Mouse (Mus musculus) Muller cell, postnatal 12 days (primary cell): ENCODE measurements around the gene Ttc28.

ENCODE experiments used
- DNase-seq: peaks from one replicate; pipeline ENCODE4 v3.0.0-alpha.2; 2015; ENCODE audit errors: inconsistent ontology term

The Ttc28 gene

GRCm38 (mm10) chr5:110960067-110960466, 80.5 kb downstream of the Ttc28 start:
- DNase-seq = no peak

- no peak for DNase-seq
Measured at GRCm38 (mm10) chr5:110960890-110961289, 81.3 kb downstream of the Ttc28 start.

- DNase-seq = no peak
Measured at GRCm38 (mm10) chr5:110967483-110968055, 88.0 kb downstream of the Ttc28 start.

- DNase-seq = no peak
Measured at GRCm38 (mm10) chr5:110968566-110968965, 89.0 kb downstream of the Ttc28 start.

- no peak for DNase-seq
Measured at GRCm38 (mm10) chr5:110970162-110970780, 90.7 kb downstream of the Ttc28 start.

- DNase-seq = no peak
Measured at GRCm38 (mm10) chr5:110976721-110977120, 97.1 kb downstream of the Ttc28 start.

GRCm38 (mm10) chr5:110977796-110978195, 98.2 kb downstream of the Ttc28 start:
- DNase-seq = no peak

- peak; percentile 78 for DNase-seq
Measured at GRCm38 (mm10) chr5:110978461-110978860, 98.9 kb downstream of the Ttc28 start.

- peak; percentile 55 for DNase-seq
Measured at GRCm38 (mm10) chr5:110979011-110979860, 99.6 kb downstream of the Ttc28 start.

- peak; percentile 74 for DNase-seq
Measured at GRCm38 (mm10) chr5:110979861-110980346, 100.3 kb downstream of the Ttc28 start.

- peak; percentile 17 for DNase-seq
Measured at GRCm38 (mm10) chr5:110980576-110980975, 101.0 kb downstream of the Ttc28 start.

GRCm38 (mm10) chr5:110982436-110982835, 102.8 kb downstream of the Ttc28 start:
- DNase-seq = no peak

- DNase-seq = no peak
Measured at GRCm38 (mm10) chr5:110984136-110984681, 104.6 kb downstream of the Ttc28 start.

- peak; percentile 52 for DNase-seq
Measured at GRCm38 (mm10) chr5:110996835-110997539, 117.4 kb downstream of the Ttc28 start.

- DNase-seq = no peak
Measured at GRCm38 (mm10) chr5:110997692-110998091, 118.1 kb downstream of the Ttc28 start.

- no peak for DNase-seq
Measured at GRCm38 (mm10) chr5:110998298-110998697, 118.7 kb downstream of the Ttc28 start.

- DNase-seq = no peak
Measured at GRCm38 (mm10) chr5:111000953-111001352, 121.3 kb downstream of the Ttc28 start.

- DNase-seq = no peak
Measured at GRCm38 (mm10) chr5:111003220-111003619, 123.6 kb downstream of the Ttc28 start.

- DNase-seq = no peak
Measured at GRCm38 (mm10) chr5:111003750-111004149, 124.1 kb downstream of the Ttc28 start.

- DNase-seq = peak; percentile 52
Measured at GRCm38 (mm10) chr5:111006272-111007135, 126.9 kb downstream of the Ttc28 start.

GRCm38 (mm10) chr5:111007136-111007500, 127.5 kb downstream of the Ttc28 start:
- DNase-seq = peak; percentile 36
